Mouse (Mus musculus) B cell, adult 67 days (primary cell): ENCODE measurements around the gene Tgm5. TPM values are rescaled to one million over a fixed set of nuclear protein-coding genes. Genes with fewer than 3 reads are reported as not detected.

ENCODE experiments used
- total RNA-seq, 2 experiments: library from RNA; stranded (reverse); gene quantifications; 4 replicates each; pipeline ENCODE4 v1.2.4; 2023

Gene Tgm5
- total RNA-seq, result not detected

DNA sequence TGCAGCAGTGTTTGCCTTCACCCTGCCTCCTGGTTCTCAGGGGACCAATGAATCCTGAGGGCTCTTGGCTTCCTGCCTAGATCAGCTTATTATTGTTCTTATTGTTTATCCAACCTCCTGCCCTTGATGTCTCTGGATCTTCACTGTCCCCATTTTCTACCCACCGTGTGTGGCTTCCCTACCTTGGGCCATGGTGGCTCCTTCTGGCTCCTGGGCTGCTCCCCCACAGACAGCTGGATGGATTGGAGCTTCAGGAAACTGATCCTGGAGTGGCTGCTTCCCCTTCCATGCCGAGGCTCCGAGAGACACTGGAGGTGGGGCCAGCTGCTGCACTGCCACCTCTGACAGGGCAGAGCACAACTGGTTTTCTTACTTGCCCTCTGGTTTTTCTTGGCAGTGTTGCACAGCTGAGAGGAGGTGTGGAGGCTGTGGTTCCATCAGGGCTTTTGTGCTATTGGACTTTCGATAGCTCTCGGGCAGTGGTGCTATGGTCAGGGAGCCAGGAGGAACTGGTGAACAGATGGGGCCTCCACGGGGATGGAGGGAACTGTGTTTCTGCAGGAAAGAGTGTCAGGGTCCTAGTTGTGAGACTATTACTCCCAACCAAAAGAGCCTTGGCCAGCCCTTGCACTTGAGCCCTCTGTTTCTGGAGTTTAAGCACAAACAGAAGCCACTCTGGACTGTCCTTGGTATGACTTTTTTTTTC is at the start of gene Tgm5:
Gene Tgm5 (minus strand): TSS at position 362 of the 706 bp plus-strand sequence.

DNA sequence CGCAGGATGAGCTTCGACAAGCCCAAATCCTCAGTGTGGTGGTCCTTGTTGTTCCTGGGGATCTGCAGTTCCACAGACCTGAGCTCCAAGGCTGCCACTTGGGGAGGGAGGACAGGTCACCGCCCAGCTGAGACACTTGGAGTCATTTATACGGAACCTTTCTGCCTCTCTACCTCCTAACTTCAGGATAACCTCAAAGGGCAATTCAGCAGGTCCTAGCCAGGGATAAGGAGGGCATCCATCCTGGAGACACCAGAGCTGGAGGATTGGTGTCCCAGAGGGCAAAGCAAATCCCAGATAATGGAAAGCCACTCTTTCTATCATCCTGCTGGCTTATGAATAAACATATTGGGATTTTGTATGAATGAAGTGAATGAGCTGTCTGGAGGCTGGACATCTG is 24.1 kb upstream of the Tgm5 start, which contains the start of gene Tgm7:
Gene Tgm7 (minus strand): TSS at position 101 of the 400 bp plus-strand sequence.

DNA sequence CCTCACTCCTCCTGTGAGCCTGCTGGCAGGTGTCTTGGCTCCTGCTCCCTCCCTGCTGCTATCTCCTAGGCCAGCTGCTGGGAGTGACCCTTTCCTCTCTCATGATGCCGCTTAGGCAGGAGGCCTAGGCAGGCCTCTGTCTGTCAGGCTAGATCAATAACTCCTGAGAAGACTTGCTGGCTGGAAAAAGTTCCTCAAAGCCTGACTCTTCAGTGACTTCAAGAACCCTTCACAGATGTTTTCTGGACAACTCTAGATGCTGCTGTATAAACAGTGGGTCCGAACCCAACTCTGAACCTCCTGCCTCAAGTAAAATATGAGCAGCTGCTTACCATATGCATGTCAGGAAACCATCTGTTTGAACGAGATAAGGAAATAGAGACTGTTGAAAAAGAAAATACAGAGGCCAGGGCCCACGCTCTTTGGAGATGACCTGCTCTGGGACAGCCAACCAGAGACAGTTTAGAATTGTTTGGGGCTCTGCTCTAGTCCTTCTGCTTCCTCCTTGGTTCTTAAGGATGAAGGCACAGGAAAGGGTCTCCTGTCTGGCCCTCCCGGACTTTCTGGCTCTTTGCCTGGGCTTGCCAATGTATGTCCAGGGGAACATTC is 48.8 kb downstream of the Tgm5 start, which contains the start of gene Epb42:
Gene Epb42 (minus strand): TSS at position 340 of the 609 bp plus-strand sequence.

DNA sequence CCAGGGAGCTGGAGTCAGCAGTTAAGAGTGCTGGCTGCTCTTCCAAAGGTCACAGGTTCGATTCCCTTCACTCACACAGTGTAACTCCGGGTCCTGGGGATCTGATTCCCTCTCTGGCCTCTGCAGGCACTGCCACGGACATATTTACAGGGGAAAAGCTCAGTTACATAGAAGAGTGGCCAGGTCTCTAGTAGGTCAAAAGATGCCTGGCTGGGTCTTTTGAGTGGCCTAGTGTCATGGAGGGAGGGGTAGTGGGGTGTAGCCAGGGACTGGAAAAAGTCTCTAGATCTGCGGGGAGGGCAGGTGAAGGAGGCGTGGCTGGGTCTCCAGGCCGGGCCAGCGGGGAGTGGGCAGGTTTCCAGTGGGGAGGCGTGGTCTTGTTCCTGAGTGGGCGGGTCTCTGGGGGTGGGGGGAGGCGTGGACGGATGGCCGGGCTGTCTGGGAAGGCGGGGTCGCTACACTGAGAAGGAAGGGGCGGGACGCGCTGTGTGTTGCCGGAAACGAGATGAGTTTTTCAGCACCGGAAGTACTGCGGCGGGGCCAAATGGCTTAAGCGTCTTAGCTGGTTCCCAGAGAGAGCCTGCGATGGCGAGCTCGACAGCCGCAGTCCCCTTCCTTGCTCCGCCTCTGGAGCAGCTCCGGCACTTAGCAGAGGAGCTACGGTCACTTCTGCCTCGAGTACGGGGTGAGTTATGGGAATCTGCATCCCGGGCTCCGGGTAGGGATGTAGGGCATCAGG is 77.5 kb downstream of the Tgm5 start, which contains the start of gene Ccndbp1:
Gene Ccndbp1 (plus strand): TSS at position 479 of the 739 bp plus-strand sequence.

Other genes starting within 250 kb of the Tgm5 start
- gene Cdan1, start 235.7 kb downstream of the Tgm5 start, total RNA-seq, result 10 to 100 TPM; 45.1 to 53.0 TPM
- 10 to 100 TPM; 10.1 to 12.0 TPM for gene Ttbk2, start 235.2 kb downstream of the Tgm5 start, total RNA-seq
- gene Ubr1, start 115.1 kb downstream of the Tgm5 start, total RNA-seq, result 10 to 100 TPM; 72.1 to 73.0 TPM
- gene Tmem62, start 108.8 kb downstream of the Tgm5 start, total RNA-seq, result 10 to 100 TPM; 21.9 to 30.0 TPM
- gene Ccndbp1, start 77.4 kb downstream of the Tgm5 start, total RNA-seq, result 10 to 100 TPM; 92.0 to 94.1 TPM
- not detected for gene Epb42, start 48.8 kb downstream of the Tgm5 start, total RNA-seq
- not detected for gene Tgm7, start 24.0 kb upstream of the Tgm5 start, total RNA-seq
- gene Adal, start 54.6 kb upstream of the Tgm5 start, total RNA-seq, result 10 to 100 TPM; 17.0 to 21.0 TPM
- gene Lcmt2, start 54.8 kb upstream of the Tgm5 start, total RNA-seq, result 1 to 10 TPM; 8.4 to 9.7 TPM
- 10 to 100 TPM; 94.6 to 98.7 TPM for gene Tubgcp4, start 84.8 kb upstream of the Tgm5 start, total RNA-seq
- 10 to 100 TPM; 34.8 to 35.8 TPM for gene Zscan29, start 85.3 kb upstream of the Tgm5 start, total RNA-seq
- gene Trp53bp1, start 185.6 kb upstream of the Tgm5 start, total RNA-seq, result 100 to 1,000 TPM; 105 to 109 TPM
- gene Map1a, start 203.8 kb upstream of the Tgm5 start, total RNA-seq, result under 1 TPM in 1 of 2 experiments, not detected in 1; 0.09 TPM